Mouse (Mus musculus) liver, adult 2 months (tissue): ENCODE data around the gene Unc93a2.
"Not testable (repeated sequence)": the region's sequence is repeated elsewhere in the genome, so short reads cannot be mapped to it uniquely, and the experiment has no call there.

Source experiments
- CTCF ChIP-seq: fragments of 200-500 bp; IDR thresholded peaks from 2 replicates; pipeline ENCODE4 v1.5.1; 2011; ENCODE audit warnings: low read depth, low read length, control low read depth
- POLR2A ChIP-seq: fragments of 200-500 bp; IDR thresholded peaks from 2 replicates; pipeline ENCODE4 v1.6.1; 2011; ENCODE audit warnings: low read length, control low read depth; ENCODE audit not compliant: insufficient read depth; ENCODE audit errors: extremely low read depth

- TF ChIP-seq CTCF, POLR2A: not testable (repeated sequence)
Observed at GRCm38 (mm10) chr17:7319789-7320188, 65.5 kb downstream of the Unc93a2 start.
